Mouse (Mus musculus) heart, adult 11 months (tissue): ENCODE measurements at regions not wholly inside any gene's neighbourhood (a gene's known extent, or its start where the extent isn't known, plus 50 kb on each side); places are given as distances from the start of the nearest gene placed in this dataset.
A peak's percentile ranks its signal among the peaks of the same experiment; 100 is the strongest.

Experiments used
- DNase-seq: peaks from one replicate; pipeline ENCODE4 v3.0.0; 2022

DNA sequence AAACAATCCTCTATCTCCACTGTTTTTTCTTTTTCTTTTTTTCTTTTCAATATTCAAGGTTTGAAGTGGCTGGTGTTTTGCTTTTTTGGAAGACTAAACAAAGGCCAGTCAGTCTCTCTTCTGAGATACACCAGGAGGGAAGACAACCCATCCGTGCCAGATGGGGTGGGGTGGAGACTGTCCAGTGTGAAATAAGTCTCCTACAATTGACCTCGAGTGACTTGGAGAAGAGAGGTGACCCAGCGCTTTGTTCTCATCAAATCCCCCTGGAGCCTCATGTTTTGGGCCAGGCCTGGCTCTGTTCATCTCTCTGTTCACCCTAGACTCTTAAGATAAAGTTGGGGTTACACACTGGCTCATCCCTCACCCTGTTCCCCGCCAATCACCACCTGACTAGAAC, 169.2 kb upstream of the Tbca start:
- DNase-seq, result peak; percentile 28

DNA sequence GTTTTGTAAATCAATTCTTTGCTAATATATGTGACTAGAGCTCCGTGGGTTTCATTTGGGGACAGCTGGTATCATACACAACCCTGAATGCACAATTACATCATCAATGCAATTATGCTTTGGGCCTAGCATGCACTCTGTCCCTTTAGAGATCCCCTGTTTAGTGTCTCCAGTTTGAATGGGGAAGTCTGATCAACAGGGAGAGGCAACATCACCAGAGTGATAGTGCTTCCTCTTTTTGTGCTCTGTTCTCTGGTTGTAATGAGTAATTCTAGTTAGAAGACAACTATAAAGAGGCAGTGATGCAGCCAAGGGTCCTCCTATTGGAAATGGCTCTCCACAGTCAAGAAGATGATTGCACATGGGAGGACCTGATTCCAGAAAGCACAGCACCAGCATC, 158.7 kb upstream of the Tbca start:
- peak; percentile 63 for DNase-seq

DNA sequence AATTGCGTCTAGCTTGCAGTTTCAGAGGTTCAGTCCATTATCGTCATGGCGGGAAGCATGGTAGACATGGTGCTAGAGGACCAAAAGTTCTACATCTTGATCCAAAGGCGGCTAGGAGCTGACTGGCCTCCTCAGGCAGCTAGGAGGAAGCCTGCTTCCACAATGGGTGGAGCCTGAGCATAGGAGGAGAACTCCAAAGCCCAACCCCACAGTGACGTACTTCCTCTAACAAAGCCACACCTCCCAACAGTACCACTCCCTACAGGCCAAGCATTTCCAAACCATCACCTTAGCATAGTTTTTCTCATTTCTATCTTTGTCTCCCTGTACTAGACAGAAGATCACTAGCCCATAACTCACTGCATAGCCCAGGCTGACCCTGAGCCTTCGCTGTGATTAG, 158.0 kb upstream of the Tbca start:
- DNase-seq, result peak; percentile 39

DNA sequence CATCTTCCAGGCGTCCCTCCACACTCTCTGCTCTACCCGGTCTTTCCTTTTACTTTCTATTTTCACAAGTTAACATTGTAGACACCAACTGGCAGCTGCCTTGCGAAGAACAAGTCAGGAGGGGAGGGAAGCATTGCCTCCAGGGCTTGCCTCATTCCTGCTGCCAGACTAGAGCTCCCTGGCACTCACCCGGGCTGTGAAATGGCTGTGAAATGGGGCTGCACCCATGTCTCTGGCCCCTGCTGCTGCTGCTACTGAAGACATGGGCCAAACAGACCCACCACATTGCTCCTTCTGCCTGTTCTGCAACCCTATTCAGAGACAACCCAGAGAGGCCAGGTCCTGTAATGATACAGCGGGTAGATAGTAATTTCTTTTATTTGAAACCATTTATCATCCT, 156.0 kb upstream of the Tbca start:
- peak; percentile 41 for DNase-seq

DNA sequence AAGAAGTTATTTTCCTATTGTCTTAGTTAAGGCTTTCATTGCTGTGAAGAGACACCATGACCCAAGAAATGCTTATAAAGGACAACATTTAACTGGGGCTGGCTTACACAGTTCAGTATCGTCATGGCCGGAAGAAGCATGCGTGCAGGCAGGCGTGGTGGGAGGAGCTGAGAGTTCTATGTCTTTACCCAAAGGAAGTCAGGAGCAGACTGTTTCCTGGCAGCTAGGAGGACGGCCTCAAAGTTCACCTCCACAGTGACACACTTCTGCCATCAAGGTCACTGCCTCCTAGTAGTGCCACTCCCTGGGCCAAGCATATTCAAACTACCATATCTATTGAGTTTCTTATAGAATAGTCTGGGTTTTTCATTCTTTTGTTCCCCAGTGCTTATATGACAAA, 148.4 kb upstream of the Tbca start:
- DNase-seq, result peak; percentile 34

DNA sequence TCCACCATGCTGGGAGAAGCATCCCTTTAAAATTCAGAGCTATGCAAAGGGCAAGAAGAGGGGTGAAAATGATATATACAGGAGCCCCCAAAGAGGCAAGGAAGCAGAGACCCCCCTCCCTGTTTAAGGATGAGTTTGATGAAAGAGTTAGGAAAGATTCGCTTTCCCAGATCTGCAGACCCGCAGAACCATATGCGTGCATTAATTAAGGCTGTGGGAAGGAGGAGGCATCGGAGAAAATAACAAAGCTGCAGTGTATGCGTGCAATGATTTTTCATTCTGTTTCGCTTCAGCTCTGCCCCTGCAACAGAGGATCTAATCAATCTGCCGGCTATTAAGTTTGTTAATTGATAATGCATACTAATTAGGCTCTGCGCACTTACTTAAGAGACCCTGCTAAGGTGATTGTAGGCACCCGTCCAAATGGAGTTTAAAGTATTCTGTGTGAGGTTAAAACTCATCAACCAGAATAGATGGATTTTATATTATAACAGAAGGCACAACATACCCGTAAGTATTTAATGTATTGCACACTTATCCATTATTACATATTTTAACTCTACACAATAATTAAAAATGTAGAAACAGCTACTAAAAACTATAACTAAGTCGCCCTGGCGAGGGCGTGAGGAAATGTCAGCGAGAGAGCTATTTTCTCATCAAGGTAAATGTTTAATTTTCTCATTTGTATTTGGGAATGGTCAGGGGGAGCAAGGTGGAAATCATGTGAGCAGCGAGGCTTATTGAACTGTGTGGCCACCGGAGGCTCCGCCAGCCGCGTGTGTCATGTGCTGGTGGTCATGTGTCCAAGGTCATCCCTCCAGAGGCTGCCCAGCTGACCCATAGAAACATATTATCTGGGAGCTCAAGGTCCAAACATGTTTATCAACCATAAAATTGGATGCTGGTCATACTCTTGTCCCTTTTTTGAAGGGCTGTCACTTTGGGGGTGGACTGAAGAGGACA, 143.2 kb upstream of the Tbca start:
- DNase-seq, result peak; percentile 79

DNA sequence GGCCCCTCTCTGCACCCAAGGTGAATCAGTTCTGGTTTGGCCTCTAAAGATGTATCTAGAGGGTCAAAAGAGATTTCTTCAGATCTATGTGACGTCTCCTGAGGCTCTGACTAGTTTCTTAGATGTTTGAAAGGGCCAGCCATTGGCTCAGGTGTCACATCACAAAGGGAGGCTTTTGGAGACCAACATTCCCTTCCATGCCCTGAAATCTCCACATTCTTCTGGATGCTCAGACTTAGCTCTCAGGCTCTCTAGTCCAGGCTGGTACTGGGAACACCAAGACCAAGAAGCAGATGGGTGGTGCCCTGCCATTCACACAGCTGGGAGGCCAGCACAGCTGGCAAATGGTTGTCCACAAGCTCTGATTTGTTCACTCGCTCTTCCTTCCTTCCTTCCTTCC, 142.4 kb upstream of the Tbca start:
- no peak for DNase-seq

DNA sequence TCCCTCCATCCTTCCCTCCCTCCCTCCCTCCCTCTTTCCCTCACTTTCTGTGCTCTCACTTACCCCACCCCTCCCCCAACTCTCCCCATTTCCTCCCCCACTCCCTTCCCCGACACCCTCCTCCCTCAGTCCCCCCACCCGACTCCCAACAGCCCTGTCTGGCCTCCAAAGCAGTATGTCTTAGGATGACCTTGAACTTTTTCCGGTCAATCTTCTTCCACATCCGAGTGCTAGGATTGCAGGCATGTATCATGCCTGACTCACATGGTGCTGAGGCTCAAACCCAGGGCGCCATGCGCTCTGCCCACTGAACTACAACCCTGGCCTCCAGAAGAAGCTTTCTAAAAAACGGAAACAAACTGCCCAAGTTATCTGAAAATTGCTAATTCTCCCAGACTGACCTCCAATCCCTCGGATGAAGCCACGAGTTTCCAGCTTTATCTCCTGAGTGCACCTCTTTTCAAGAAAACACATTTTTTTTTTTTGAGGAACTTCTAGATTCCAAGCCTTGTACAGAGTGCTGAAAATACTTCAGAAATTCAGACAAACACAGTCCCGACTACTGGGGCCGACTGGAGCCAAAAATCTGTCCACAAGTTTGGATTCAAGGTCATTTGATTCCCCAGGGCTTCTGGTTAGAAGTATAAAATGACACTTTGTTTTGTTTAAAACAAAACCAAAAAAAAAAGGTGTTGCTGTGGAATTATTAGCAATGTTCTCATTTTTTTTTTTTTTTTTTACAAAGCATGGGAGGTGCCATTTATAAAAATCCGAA, 141.7 kb upstream of the Tbca start:
- DNase-seq, result peak; percentile 50

DNA sequence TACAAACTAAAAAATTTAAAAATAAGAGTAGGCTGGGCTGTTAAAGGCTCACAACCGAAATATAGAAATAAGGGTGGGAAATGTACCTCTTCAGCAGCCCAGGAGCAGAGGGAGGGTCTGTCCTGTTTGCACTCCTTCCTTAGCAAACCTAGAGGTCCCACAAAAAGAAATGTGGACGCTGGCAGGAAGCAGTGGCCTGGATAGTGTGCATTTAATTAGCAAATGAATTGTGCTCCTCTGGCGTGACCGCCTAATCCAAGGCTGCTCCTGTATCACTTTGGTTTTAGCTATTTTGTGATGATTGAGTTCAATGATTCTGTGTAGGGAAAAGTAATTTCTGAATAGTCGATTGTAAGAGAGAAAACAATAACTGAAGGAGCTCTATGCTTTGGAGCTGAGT, 141.1 kb upstream of the Tbca start:
- DNase-seq, result peak; percentile 19

DNA sequence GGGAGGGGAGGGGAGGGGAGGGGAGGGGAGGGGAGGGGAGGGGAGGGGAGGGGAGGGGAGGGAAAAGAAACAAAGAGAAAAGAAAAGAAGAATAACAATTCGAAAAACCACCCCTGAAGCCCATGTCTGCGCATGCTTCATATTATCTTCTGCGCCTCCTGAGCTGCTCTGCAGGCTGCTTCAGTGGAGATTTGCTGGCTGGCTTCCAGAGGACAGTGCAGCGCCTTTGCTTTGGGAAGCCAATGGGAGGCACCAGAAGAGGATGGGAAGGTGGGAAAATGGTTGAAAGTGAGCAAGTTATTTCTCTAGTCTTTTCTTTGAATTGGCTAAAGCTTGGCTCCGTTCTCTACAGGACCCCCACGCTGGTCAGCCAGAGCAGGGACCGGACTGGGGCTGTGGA, 137.8 kb upstream of the Tbca start:
- peak; percentile 79 for DNase-seq

DNA sequence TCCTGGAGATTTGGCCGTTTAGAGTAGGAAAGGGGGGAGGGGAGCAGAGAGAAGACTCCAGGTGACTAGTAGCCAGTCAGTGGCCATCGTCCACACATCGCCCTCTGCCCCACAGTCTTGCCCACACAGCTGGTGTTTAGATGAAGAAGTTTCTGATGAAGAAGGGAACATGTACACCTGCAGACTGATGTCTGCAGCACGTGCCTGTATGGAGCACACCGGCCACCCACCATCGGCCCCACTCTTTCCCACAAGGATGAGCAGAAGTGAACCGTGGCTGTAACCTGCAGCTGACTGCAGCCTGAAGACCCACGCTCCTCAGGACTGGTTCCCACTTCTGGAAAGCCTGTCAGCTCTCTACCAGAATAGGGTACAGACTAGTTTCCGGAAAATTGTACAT, 121.1 kb upstream of the Tbca start:
- DNase-seq, result peak; percentile 55

DNA sequence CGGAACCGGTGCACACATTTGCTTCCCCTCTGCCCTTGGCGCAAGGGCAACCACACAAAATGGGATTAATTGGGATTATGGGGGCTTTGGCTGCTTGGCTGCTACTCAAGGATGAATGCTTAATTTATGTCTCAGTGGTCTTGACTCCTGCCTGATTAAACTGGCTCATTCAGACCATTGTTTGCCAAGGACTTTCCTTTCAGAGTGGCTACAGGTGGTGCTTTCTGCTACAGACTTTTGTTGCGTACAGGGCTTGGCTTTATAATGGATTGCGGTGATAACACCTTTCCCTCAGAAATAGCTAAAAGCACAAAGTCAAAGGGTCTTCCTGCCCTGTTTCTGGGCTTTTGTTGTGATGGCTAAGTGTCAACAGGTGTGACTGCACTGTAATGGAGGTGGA, 120.4 kb upstream of the Tbca start:
- peak; percentile 66 for DNase-seq

DNA sequence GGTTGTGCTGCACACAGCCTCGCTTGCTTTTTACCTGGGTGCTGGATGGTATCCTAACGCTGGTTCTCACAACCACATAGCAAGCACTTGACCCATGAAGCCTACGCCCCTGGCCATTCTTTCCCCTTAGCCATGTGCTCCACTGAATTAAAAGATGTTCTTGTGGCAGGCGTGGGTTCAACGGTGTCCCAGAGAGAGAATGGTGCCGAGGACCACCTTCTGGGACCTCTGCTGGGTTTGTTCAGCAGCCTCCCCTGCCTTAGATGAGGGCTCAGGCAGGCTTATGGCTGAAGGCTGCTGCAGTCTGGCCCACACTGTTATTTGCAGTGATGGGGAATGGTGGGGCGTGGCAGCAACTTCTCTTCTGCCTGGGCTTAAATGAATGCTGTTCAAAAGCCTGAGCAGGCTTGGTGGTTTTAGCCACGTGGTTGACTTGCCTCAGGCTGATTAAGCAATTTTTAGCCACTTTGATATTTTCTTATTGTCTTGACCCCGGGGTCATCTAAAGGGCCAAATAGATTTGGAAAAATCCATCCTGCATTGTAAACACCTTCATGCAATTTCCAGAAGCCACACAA, 119.5 kb upstream of the Tbca start:
- DNase-seq, result peak; percentile 75

DNA sequence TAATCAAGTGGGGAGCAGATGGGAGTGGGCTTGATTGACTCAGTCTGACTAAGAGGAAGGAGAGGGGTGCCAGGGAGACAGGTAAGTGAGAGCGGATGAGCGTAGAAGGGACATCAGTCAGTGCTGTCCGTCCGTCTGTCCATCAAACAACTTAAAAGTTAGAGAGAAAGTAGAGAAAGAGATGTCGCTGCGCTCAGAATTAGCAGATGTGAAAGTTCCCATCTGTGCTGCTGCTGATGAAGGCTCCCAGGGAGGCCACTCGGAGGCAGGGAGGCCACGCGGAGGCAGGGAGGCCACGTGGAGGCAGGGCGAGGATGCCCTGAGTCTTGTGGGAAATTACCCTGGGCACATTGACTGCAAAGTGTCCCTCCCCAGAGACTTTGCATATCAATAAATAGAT, 118.4 kb upstream of the Tbca start:
- peak; percentile 65 for DNase-seq

DNA sequence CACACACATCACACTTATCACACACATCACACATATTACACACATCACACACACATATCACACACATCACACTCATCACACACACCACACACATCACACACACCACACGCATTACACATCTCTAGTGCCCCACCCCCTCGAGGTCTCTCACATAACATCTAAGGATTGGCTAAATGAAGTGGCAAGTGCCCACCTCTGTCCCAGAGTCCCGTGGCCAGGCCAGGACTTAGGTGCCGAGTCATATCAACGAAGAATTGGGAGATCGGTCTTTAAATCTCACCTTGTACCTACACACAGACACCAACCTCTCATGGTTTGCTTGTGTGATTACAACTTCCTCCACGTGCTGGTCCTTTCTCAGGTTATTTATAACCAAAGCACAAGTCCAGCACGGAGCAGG, 117.7 kb upstream of the Tbca start:
- peak; percentile 64 for DNase-seq

DNA sequence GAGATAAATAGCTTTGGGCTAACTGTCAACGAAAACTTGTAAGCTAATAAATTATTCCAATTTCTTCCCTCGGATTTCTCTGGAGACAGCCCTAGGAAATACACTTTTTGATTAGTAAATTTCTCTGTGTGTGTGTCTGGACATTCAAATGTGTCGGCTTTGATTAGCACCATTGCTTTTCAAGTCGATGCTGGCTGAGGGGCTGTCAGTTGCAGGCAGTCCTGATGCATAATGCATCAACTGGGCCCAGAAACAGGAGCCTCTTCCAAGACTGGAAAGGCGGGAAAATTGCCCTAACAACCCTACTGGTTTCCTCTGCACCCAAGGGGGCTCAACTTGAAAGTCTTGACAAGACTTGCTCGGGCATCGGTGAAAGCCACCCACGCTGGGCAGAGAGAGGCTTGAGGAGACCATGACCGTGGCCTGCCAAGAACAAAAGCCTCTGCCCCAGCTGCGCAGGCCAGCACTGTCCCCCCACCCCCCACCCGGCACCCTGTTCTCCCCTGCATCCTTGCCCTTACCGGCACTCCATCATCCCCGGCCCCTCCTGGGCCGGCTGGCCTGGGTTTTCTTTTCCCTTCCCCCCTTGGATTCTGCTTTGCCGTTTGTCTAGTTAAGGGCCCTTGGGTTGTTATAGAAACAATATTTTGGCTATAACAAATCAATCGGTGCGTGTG, 108.1 kb upstream of the Tbca start:
- DNase-seq, result peak; percentile 36

DNA sequence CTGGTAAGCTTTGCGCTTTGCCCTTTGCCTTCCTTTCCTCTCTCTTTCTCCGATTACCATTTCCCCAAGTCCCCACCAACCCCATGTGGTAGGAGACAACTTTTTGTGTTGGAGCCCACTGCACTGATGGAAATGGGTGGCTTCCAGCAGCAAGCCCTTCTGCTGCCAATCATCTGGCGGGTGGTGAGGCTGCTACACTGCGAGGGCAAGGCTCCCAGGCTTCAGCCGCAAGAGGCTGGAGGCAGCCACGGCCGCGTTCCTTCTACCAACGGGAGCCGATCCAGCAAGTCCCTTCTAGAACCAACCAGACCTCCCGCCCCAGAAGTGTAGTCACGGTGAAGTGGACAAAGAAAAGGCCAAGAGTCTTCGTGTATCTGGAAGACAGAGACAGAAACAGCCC, 107.1 kb upstream of the Tbca start:
- peak; percentile 78 for DNase-seq

DNA sequence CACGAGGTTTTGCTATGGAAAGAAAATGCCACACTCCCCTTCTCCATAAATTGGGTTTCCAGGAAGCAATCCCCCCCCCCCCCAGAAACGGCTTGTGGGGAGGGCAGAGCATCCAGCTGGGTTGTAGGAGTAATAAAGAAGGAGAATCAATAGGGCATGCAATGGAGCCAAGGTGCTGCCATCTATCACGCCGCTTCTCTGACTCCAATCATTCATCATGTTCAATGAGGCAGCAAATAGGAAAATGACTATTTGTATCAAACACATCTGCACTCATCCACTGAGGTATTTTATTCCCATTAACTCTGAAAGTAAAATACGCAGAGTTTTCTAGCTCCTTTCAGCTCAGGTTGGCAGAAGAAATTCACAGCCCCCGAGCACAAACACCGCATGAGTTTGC, 103.5 kb upstream of the Tbca start:
- DNase-seq, result no peak

DNA sequence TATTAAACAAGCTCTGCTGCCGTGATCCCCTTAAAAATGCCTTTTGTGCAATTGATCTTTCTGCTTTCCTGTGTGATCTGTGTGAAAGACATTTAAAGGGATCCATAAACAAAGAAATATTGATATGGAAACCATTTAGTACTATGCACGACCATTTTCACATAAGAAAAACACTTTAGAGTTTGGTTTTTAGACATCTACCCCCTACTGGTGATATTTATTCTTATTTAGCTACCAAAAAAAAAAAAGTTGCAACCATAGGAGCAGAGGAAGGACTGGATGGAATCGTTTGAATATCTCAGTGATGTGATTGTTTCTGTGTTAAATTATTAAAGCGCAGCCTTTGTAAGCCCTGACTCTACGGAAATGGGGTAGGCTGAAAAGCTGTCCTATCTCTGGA, 101.4 kb upstream of the Tbca start:
- DNase-seq, result no peak

DNA sequence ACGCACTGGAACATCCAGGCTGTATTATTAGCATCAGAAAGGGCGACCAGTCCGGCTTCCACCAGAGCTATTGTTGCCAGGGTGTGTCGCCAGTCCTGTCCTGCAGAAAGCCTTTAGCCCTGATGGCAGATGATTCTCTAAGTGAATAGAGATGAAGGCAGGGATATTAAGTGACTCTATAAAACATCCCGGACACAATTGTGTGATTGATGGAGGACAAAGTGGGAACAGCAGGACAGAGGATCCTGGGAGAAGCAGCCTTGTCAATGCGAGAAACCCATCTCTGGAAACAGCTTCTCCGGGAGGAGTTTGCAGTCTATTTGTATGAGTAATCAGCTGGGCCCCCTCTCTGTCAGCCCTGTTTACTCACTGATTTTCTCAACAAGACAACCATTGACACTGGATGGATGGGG, 82.1 kb upstream of the Tbca start:
- no peak for DNase-seq

DNA sequence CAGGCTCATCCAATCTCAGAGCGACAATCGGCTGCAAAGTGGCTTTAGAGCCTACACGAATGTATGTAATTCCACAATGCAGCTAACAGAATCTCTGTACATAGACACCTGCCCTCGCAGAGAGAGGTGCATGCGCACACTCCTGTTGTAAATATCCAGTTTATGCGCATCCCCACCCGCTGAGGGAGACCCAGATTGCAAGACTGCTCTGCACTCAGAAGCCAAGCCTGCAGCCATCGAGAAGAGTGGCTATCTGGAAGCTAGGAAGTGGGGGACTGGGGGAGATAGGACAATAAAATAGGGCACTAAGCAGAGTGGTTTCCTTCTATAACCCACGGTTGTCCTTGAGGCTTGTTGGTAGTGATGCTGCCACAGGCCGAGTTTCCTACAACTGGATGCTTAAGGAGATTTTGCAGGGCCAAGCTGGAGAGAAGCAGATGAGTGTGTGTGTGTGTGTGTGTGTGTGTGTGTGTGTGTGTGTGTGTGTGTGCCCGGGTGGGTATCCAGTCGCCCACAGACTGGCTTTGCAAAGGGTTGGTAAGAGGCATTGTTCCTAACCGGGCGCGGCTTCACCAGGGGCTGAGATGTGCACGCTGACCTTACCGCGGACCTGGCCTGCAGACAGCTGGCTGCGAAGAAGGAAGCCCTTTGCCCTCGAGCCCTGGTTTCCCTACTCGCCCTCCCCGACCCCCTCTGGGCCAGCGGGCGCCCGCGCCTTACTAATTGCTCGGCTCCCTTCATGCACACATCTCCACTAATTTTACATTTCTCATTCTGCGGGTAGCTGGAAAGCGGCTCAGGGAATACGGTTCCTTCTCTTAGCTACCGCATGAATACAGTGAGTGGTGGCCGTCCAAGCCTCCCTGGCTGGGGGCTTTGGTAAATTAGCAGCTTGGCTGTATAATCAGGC, 81.1 kb upstream of the Tbca start:
- no peak for DNase-seq

DNA sequence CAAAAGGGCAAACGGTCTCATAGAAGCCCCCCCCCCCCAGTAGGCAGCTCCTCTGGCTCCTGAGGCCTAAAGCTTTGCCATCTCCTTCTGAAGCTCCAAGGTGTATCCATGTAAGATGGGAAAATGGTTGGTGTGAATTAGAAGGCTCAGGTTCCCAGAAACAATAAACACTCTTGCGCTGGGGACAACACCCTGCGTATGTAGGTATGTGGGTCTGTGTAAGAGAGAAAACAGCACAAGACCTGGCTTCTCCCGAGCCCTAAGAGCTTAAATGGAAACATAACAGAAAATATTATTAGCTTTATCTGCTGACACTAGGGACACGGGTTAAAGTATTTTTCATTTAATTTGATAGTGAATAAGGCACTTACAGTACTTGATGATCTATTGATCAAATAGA, 79.9 kb upstream of the Tbca start:
- no peak for DNase-seq
